22 mouse cellular contexts compared by ENCODE assay signal in genomic region chr13:5373191-5373590, GRCm38 (mm10).
"Had no signal": no experiment of that assay in that cellular context is flagged by ENCODE, and none has a peak within 500 bp of the region (broad histone marks: within the 10 kb centered on the region; RNA-seq: fewer than 3 reads in every experiment).

No protein-coding gene starts in this region.

- H3K27me3 ChIP-seq: heart, embryonic 13.5 days; heart, embryonic 15.5 days; hindbrain, embryonic 13.5 days; hindbrain, embryonic 15.5 days; kidney, embryonic 15.5 days; limb, embryonic 13.5 days; limb, embryonic 15.5 days; liver, embryonic 12.5 days had no signal

- H3K9me3 ChIP-seq: heart, embryonic 13.5 days; heart, embryonic 15.5 days; hindbrain, embryonic 13.5 days; hindbrain, embryonic 15.5 days; kidney, embryonic 15.5 days; limb, embryonic 13.5 days; limb, embryonic 15.5 days; liver, embryonic 12.5 days had no signal

- H3K27ac ChIP-seq: heart, adult 2 months; heart, embryonic 13.5 days; heart, embryonic 15.5 days; hindbrain, embryonic 13.5 days; hindbrain, embryonic 15.5 days; hindbrain, postnatal 0 days; kidney, embryonic 15.5 days; limb, embryonic 13.5 days; limb, embryonic 15.5 days; liver, embryonic 12.5 days; liver, embryonic 14.5 days had no signal

- H3K36me3 ChIP-seq: heart, embryonic 13.5 days; heart, embryonic 15.5 days; hindbrain, embryonic 13.5 days; hindbrain, embryonic 15.5 days; kidney, embryonic 15.5 days; limb, embryonic 13.5 days; limb, embryonic 15.5 days; liver, embryonic 12.5 days had no signal

- H3K4me1 ChIP-seq: heart, embryonic 15.5 days; hindbrain, embryonic 13.5 days; hindbrain, embryonic 15.5 days; kidney, embryonic 15.5 days; limb, embryonic 13.5 days; limb, embryonic 15.5 days; liver, embryonic 12.5 days had no signal

- H3K4me3 ChIP-seq: heart, adult 2 months; heart, embryonic 13.5 days; heart, embryonic 15.5 days; hindbrain, embryonic 13.5 days; hindbrain, embryonic 15.5 days; kidney, embryonic 15.5 days; limb, embryonic 13.5 days; limb, embryonic 15.5 days; liver, embryonic 12.5 days had no signal

- DNase-seq: gastrocnemius, postnatal 14 days; heart, adult 2 months; heart, postnatal 14 days; heart, postnatal 36 days; kidney, adult 11 months; kidney, adult 2 months; kidney, adult 9 months; kidney, postnatal 10 days; kidney, postnatal 36 days; layer of hippocampus, adult 9-11 months; layer of hippocampus, postnatal 36 days; left cerebral cortex, postnatal 4 days had no signal
